Mouse (Mus musculus): Measurements from ENCODE around the gene Zfp335. TPM values are rescaled to one million over a fixed set of nuclear protein-coding genes. Genes with fewer than 3 reads are reported as not detected.
A peak's percentile ranks its signal among the peaks of the same experiment; 100 is the strongest.

Zfp335 gene
- total and polyA plus RNA-seq, 2 experiments from 2014 or later = 3.7 to 18.0 TPM

- H3K27ac ChIP-seq (ENCODE audit: low read depth) = no peak overlapping the region
- H3K27me3 ChIP-seq (ENCODE audit: control insufficient read depth, insufficient read depth, low read length) = peaks cover 59% of the 10 kb centered on the region
- DNase-seq (ENCODE audit: low spot score) = no peak
Measured at GRCm38 (mm10) chr2:164935991-164936390, 24.4 kb upstream of the Zfp335 start.

DNA sequence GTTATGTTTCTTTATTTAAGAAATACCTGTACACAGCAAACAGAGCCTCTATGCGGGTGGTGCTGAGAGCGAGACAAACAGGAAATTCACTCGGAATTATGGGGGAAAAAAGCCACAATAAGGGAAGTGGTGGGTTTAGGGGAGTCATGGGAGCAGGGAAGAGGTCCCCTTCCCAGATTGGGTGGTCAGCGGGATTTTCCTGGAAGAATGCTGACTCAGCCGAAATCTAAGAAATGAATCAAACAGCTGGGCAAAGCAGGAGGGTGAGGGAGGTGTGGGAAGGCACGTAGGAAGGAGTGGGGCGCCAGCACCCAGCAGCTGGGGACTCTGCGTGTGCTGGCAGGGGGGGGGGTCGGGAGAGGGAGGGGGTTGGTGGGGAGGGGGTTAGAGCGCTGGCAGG is 22.0 kb upstream of the Zfp335 start:
- Histone ChIP-seq H3K27me3 (ENCODE audit: control insufficient read depth, insufficient read depth, low read length) (peaks cover 39% of the 10 kb centered on the region), H3K27ac (ENCODE audit: low read depth) (no peak overlapping the region), H3K4me1 (ENCODE audit: control insufficient read depth, insufficient read depth) (no peaks in the 10 kb centered on the region), H3K9me3 (replicated peaks; ENCODE audit: control insufficient read depth, low read length) (no peaks in the 10 kb centered on the region), H3K9ac (replicated peaks; ENCODE audit: low read depth, low read length) (no peak overlapping the region), H3K36me3 (replicated peaks; ENCODE audit: control insufficient read depth, insufficient read depth, low read length) (no peaks in the 10 kb centered on the region), H3K4me2 (ENCODE audit: low read depth, low read length) (no peak overlapping the region), H3K4me3 (ENCODE audit: low read depth, low read length) (no peak overlapping the region)
- DNase-seq (ENCODE audit: low spot score) = no peak
- no peak for ATAC-seq (ENCODE audit: insufficient read depth, low read depth)
- TF ChIP-seq CTCF (IDR thresholded peaks at IDR 0.05; ENCODE audit: low read depth) = no peak
- TF ChIP-seq EP300 (IDR thresholded peaks at IDR 0.05; ENCODE audit: low read depth) = no peak
- WGBS = 32% methylated on average over 9 of the region's 10 CpGs

More at GRCm38 (mm10) chr2:164935991-164936390, 24.4 kb upstream of the Zfp335 start:
- no peaks in the 10 kb centered on the region; the same call in 1 of the 2 replicates for H3K4me1 ChIP-seq (ENCODE audit: control insufficient read depth, insufficient read depth)
- H3K9ac ChIP-seq (replicated peaks; ENCODE audit: low read depth, low read length) = no peak overlapping the region
- H3K4me2 ChIP-seq (ENCODE audit: low read depth, low read length) = no peak overlapping the region
- no peaks in the 10 kb centered on the region for H3K9me3 ChIP-seq (replicated peaks; ENCODE audit: control insufficient read depth, low read length)
- TF ChIP-seq EP300 (IDR thresholded peaks at IDR 0.05; ENCODE audit: low read depth) (no peak), CTCF (IDR thresholded peaks at IDR 0.05; ENCODE audit: low read depth) (no peak)
- WGBS = 67% methylated on average over 4 of the region's 4 CpGs
- H3K4me3 ChIP-seq (ENCODE audit: low read depth, low read length) = no peak overlapping the region
- no peak for ATAC-seq (ENCODE audit: insufficient read depth, low read depth)
- H3K36me3 ChIP-seq (replicated peaks; ENCODE audit: control insufficient read depth, insufficient read depth, low read length) = no peaks in the 10 kb centered on the region

DNA sequence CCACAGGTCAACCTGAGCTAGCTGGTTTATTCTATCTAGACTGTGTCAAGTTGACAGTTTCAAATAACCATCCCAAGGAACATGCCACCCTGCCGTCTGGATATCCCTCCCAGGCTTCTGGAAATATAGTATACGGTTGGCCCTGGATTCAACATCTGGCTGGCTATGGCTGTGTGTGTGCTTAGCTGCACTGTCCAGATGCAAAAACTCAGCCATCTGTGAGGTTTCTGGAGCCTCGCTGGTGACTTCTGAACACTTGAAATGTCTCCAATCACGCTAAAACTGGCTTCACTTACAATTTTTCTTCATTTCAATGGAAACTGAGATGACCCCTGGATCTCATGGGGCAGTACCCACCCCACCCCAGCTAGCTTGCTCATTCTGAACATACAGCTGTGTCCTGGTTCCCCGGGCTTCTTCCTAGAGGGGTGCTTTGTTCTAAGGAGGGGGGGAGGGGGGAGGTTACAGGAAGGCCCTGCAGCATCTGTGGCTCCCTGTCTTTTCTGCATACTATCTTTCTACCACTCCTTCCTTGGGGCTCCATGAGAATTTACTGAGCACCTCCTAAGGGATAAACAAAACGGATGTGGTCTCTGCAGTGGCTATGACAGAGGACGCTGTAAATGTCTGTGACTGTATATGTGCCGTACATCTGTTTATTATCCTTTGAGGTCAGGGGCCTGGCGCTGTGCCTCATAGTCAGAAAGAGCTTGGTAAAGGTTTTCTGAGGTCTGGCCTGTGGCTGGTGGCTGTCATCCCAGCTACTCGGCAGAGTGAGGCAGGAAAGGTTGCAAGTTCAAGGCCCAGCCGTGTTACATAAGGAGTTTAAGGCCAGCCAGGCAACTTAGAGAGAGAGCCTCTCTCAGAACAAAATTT is 19.4 kb upstream of the Zfp335 start:
- H3K27ac ChIP-seq (ENCODE audit: low read depth) = no peak overlapping the region
- DNase-seq (ENCODE audit: low spot score) (no peak), ATAC-seq (ENCODE audit: insufficient read depth, low read depth) (no peak)
- no peak overlapping the region for H3K4me2 ChIP-seq (ENCODE audit: low read depth, low read length)
- no peak overlapping the region for H3K9ac ChIP-seq (replicated peaks; ENCODE audit: low read depth, low read length)
- H3K4me1 ChIP-seq (ENCODE audit: control insufficient read depth, insufficient read depth) = no peaks in the 10 kb centered on the region
- H3K27me3 ChIP-seq (ENCODE audit: control insufficient read depth, insufficient read depth, low read length) = peaks cover 27% of the 10 kb centered on the region; the same call in 1 of the 2 replicates
- H3K4me3 ChIP-seq (ENCODE audit: low read depth, low read length) = no peak overlapping the region
- 55% methylated on average over 11 of the region's 11 CpGs for WGBS
- no peak for TF ChIP-seq EP300 (IDR thresholded peaks at IDR 0.05; ENCODE audit: low read depth)
- TF ChIP-seq CTCF (IDR thresholded peaks at IDR 0.05; ENCODE audit: low read depth) = no peak
- no peaks in the 10 kb centered on the region for H3K9me3 ChIP-seq (replicated peaks; ENCODE audit: control insufficient read depth, low read length)
- no peaks in the 10 kb centered on the region for H3K36me3 ChIP-seq (replicated peaks; ENCODE audit: control insufficient read depth, insufficient read depth, low read length)

GRCm38 (mm10) chr2:164924100-164924857 is 12.7 kb upstream of the Zfp335 start:
- no peak for TF ChIP-seq EP300 (IDR thresholded peaks at IDR 0.05; ENCODE audit: low read depth)
- TF ChIP-seq CTCF (IDR thresholded peaks at IDR 0.05; ENCODE audit: low read depth) = peak; percentile 85
- peak; percentile 80 for ATAC-seq (ENCODE audit: insufficient read depth, low read depth)
- peak; percentile 80 for DNase-seq (ENCODE audit: low spot score)
- no peaks in the 10 kb centered on the region for H3K9me3 ChIP-seq (replicated peaks; ENCODE audit: control insufficient read depth, low read length)
- 27% methylated on average over 11 of the region's 11 CpGs for WGBS
- H3K4me1 ChIP-seq (ENCODE audit: control insufficient read depth, insufficient read depth) = no peaks in the 10 kb centered on the region
- no peak overlapping the region for H3K4me3 ChIP-seq (ENCODE audit: low read depth, low read length)
- no peak overlapping the region for H3K4me2 ChIP-seq (ENCODE audit: low read depth, low read length)
- no peak overlapping the region for H3K27ac ChIP-seq (ENCODE audit: low read depth)
- H3K36me3 ChIP-seq (replicated peaks; ENCODE audit: control insufficient read depth, insufficient read depth, low read length) = peaks cover 13% of the 10 kb centered on the region; the same call in 1 of the 2 replicates
- 0 out of 2 replicates have a peak, but pooled peaks cover 3% of the 10 kb centered on the region for H3K27me3 ChIP-seq (ENCODE audit: control insufficient read depth, insufficient read depth, low read length)
- H3K9ac ChIP-seq (replicated peaks; ENCODE audit: low read depth, low read length) = no peak overlapping the region

- no peak for ATAC-seq (ENCODE audit: insufficient read depth, low read depth)
- Histone ChIP-seq H3K9me3 (replicated peaks; ENCODE audit: control insufficient read depth, low read length) (no peaks in the 10 kb centered on the region), H3K9ac (replicated peaks; ENCODE audit: low read depth, low read length) (no peak overlapping the region), H3K27ac (ENCODE audit: low read depth) (no peak overlapping the region), H3K4me2 (ENCODE audit: low read depth, low read length) (no peak overlapping the region), H3K27me3 (ENCODE audit: control insufficient read depth, insufficient read depth, low read length) (0 out of 2 replicates have a peak, but pooled peaks cover 3% of the 10 kb centered on the region), H3K36me3 (replicated peaks; ENCODE audit: control insufficient read depth, insufficient read depth, low read length) (peaks cover 17% of the 10 kb centered on the region; the same call in 1 of the 2 replicates), H3K4me1 (ENCODE audit: control insufficient read depth, insufficient read depth) (no peaks in the 10 kb centered on the region), H3K4me3 (ENCODE audit: low read depth, low read length) (no peak overlapping the region)
- no peak for DNase-seq (ENCODE audit: low spot score)
- no peak for TF ChIP-seq CTCF (IDR thresholded peaks at IDR 0.05; ENCODE audit: low read depth)
- no peak for TF ChIP-seq EP300 (IDR thresholded peaks at IDR 0.05; ENCODE audit: low read depth)
- 75% methylated on average over 4 of the region's 4 CpGs for WGBS
Measured at GRCm38 (mm10) chr2:164923291-164923690, 11.7 kb upstream of the Zfp335 start.

Measured in heart, postnatal 0 days (tissue).